Mouse (Mus musculus): ENCODE results near the gene Tmem189.

DNA sequence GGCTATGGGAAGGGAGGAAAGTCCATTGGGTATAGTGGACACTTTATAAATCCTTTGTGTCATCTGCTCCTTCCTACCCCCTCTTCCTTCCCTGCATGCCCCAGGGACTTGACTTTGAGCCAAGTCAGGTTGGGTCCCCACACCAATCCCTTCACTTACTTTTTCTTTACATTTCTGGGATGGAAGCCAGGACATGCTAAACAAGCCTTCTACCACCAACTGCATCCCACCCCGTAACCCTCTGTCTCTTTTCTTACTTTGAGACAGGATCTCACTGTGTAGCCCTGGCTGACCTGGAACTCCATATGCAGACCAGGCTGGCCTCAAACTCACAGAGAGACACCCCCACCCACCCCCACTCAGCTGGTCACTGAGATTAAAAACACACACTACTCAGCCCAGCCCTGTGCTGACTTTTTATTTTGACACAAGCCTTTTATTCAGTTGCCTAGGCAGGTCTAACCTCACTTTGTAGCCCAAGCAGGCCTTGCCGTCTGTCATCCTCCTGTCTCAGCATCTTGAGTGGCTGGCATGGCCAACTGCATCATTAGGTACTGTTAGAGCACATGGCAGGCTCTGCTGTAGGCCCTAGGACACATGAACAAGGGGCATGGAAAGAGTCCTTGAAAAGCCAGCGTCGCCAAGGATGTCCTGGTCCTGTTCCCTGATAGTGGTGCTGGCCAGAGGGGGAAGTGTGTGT lies 95.9 kb downstream of the Tmem189 start:
- TF ChIP-seq POLR2AphosphoS5 (IDR thresholded peaks at IDR 0.05; ENCODE audit: borderline replicate concordance, low read depth, low read length) (no peak), TCF12 (IDR thresholded peaks at IDR 0.05; ENCODE audit: low read depth, low read length) (no peak), ZC3H11A (IDR thresholded peaks at IDR 0.05; ENCODE audit: low read depth, low read length) (no peak), CTCF (IDR thresholded peaks at IDR 0.05 in 2 of 3, conservative IDR thresholded peaks at IDR 0.05 in 1 of 3; ENCODE audit: control insufficient read depth in 1 of 3, insufficient read depth in 1 of 3, low read depth in 2 of 3, low read length in 3 of 3, poor library complexity in 1 of 3, severe bottlenecking in 1 of 3) (no peak), MYC (IDR thresholded peaks at IDR 0.05; ENCODE audit: low read depth, low read length) (no peak), MEF2A (IDR thresholded peaks at IDR 0.05; ENCODE audit: extremely low read depth, insufficient replicate concordance, low read depth, low read length, poor library complexity, severe bottlenecking) (no peak), USF1 (IDR thresholded peaks at IDR 0.05; ENCODE audit: low read depth, low read length) (no peak)

Measured in MEL (cell line).